Mouse (Mus musculus) telencephalon, adult 2 months (tissue): ENCODE data around the gene Olfr594.
"Not testable (repeated sequence)": the region's sequence is repeated elsewhere in the genome, so short reads cannot be mapped to it uniquely, and the experiment has no call there.

Experiments
- DNase-seq: peaks from one replicate; pipeline ENCODE4 v3.0.0-alpha.2; 2011; ENCODE audit warnings: low read depth, low spot score

Gene Olfr594

DNA sequence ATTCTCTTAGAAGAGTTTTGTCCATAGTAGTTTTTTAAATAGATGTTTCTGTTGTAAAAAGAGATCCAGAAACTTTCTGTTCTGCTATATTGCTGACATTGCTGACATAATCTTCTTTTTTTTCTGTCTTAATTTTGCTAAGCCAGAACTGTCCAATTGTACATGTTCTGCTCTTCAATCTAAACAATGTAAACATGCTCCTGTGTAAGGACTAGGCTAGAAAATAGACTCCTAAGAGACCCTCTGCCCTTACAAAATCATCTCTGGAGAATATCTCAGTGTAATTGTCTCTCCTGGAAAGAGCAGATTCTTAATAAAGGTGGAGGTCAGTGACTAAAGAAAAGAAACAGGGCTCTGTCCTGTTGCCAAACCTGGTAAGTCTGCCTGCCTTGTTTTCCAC lies at the start of gene Olfr594:
Gene Olfr594, plus strand, starts transcription at position 301 of the 400 bp plus-strand sequence.
- no peak for DNase-seq

GRCm38 (mm10) chr7:103169697-103170096 lies 47.1 kb upstream of the Olfr594 start:
- no peak for DNase-seq

- no peak for DNase-seq
These were observed 38.6 kb upstream of the Olfr594 start, which contains the start of gene Olfr591 for GRCm38 (mm10) chr7:103178240-103178639. Gene Olfr591 (minus strand): TSS chr7:103178340.

- not testable (repeated sequence) for DNase-seq
These were observed 32.3 kb upstream of the Olfr594 start, which contains the start of gene Olfr592 for GRCm38 (mm10) chr7:103184503-103184902. Gene Olfr592 (plus strand): TSS chr7:103184803.

DNA sequence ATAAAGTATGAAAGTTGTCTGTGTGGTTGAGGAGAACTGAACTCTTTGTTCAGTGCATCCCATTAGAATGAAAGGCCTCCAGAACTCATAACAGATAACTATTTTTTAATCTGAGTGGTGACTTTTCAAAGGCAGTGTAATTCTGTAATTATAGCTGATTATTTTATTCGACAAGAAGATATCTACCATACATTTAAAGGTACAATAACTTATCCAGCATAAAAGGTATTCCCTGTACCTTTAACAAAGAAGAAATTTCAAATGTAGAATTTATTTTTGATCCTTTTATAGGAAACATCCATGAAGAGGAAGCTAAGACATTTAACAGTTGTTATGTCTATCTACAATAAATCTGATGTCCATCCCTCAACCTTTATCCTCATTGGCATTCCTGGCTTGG lies 5.2 kb upstream of the Olfr594 start, which contains the start of gene Olfr593:
Gene Olfr593, plus strand, starts transcription at position 301 of the 400 bp plus-strand sequence.
- no peak for DNase-seq

- DNase-seq, result not testable (repeated sequence)
These were observed 4.7 kb upstream of the Olfr594 start for GRCm38 (mm10) chr7:103212050-103212449.

DNA sequence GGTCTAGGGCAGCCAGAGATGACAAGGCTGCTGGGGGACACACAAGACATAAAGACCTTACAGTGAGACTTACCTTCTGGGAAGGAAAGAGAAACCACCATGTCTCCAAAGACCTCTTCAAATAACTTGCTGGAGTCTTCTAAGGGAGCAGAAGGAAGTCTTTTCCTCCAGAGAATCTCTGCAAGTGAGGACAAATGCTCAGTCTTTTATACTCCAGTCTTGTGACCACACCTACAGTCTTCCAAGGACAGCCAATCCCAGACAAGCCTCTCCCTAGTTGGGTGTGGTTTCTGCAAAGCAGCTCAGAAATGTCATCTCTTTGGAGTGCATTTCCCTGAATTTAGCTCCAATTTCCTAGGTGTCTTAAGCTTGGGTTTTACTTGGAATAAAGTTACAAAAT lies 35.6 kb downstream of the Olfr594 start, which contains the start of gene Usp17ld:
Gene Usp17ld, minus strand, starts transcription at position 101 of the 400 bp plus-strand sequence.
- DNase-seq, result not testable (repeated sequence)
